Mouse (Mus musculus): ENCODE results near the gene Defb42.

Defb42 gene

GRCm38 (mm10) chr14:63046691-63047090 lies at the start of gene Defb42:
Defb42 (plus strand) TSS chr14:63046991.
- DNase-seq = no peak

- DNase-seq = no peak
Measured at GRCm38 (mm10) chr14:62997777-62998176, 49.0 kb upstream of the Defb42 start, which contains the start of gene Defb47. Defb47 (plus strand) TSS chr14:62998077.

GRCm38 (mm10) chr14:62998977-62999376 lies 47.8 kb upstream of the Defb42 start:
- no peak for DNase-seq

- DNase-seq = no peak
Measured at GRCm38 (mm10) chr14:63002588-63002987, 44.2 kb upstream of the Defb42 start.

- no peak for DNase-seq
Measured at GRCm38 (mm10) chr14:63011471-63011870, 35.3 kb upstream of the Defb42 start, which contains the start of gene Defb43. Defb43 (plus strand) TSS chr14:63011771.

- no peak for DNase-seq
Measured at GRCm38 (mm10) chr14:63013082-63013481, 33.7 kb upstream of the Defb42 start.

DNA sequence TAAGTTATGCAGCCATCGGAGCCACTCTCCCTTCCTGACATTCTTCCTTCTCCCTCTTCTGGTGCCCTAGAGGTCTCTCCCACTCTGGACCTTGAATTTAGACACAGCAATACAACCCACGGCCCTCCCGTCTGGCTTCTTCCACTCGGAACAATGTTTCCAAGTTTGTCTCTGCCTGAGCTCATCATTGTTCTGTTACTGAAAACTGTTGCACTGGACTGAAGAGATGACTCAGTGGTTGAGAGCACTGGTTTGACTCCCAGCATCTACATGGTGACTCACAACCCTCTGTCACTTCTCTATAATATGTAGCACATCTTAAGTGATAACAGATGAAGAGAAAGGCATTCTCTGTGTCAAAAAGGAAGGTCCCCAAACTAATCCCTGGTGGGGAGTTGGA lies 32.1 kb upstream of the Defb42 start:
- no peak for DNase-seq

DNA sequence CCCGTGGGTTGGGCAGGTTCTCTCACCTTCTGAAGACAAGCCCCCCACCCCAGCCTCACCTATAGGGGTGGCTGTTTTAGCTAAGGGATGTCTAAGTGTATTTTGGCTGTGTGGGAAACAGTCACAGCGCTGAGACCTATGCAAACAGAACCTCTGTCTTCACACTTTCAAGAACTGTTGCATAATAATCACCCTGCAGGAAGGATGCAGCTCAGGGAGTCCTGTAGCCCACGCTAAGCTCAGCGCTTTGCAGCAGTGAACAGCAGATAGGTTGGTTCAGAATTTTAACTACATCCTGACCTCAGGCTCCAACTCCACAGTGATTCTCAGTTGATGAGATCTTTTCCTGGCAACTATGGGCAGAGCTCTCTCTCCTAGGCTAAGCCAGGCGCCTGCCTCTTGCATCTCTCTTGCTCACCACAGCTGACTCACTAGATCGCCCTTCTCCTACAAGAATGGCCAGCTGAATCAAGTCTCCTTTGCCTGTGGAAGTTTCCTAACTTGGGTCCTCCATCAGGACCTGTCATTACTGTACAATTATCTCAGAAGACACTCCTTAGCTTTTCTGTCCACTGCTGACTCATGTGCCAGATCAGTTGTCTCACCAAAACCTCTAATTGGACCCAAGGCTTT lies 26.2 kb upstream of the Defb42 start:
- no peak for DNase-seq

DNA sequence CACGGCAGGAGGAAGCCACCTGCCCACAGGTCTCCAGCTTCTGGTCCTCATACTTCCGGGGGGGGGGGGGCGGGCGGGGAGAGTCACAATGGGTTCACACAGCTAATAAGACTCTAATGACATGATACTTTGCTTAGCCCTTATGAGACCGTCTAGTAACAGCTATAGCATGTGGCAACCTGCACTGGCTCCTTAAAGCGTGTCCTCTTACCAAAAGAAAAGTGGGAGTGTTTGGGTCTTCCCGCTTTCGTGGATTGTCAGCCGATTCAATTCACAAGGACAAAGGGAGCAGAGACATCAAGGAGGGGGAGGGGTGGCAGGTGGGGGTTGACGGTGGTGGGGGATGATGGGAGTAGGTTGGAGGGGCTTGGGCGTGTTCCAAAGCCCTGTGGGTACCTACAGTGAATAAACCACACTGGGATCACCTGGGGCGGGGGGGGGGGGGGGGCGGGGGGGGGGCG lies 3.1 kb downstream of the Defb42 start, which contains the start of gene Defb30:
TSS of gene Defb30 (minus strand) at position 51 of the 461 bp plus-strand sequence.
- no peak for DNase-seq

DNA sequence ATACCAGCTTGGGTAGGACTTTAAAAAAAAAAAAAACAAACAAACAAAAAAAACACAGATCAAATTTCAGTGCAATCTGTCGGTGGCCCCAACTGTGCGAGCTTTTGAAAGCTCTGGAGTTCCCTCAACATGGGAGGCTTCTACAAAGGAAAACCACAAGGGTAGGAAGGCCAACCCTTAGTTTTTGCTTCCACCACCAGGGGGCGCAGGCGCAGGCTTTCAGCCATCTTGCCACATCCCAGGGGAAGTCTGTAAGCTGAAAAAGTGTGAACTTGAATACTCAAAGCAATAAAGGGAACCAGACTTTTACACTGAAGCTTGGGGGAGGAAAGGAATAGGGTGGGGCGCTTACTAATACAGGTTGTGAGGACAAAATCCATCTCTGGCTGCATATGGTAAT lies 4.0 kb downstream of the Defb42 start:
- peak; percentile 30 to 84 for DNase-seq

DNA sequence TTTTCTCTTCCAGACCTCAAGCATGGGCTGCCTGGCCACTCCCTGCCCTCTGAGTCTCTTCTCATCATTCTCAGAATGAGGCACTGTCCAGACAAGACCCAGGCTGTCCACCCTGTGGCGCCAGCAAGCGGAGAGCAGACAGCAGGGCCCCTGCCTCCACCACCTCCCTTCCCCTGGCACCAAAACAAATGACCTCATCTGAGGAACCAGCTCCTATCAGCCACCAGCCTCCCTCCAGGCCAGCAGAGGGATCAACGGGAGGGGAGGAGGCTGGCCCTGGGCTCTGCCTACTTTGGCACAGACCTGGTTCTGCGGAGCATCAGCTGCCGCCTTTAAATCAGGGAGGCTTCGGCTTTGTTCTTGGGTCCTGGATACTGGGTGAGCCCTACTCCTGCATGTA lies 7.9 kb downstream of the Defb42 start:
- peak in 1 of 2 experiments; percentile 8 for DNase-seq

GRCm38 (mm10) chr14:63060361-63060760 lies 13.6 kb downstream of the Defb42 start:
- no peak for DNase-seq

DNA sequence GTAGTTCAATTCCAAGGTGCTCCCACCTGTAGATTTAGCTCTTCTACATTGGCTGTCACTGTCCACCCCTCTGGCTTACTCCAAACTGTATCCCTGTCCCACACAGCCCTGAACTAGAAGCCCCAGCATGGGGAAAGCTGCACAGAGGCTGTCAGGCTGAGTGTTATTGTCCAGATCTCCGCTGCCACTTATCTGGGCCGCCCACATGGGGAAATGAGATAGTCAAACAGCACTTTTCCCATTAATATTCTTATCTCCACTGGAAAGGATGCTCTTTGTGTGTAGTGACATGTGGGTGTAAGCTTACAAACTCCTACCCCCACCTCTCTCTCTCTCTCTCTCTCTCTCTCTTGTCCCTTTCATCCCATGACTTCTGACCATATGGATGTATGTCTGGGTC lies 15.4 kb downstream of the Defb42 start:
- DNase-seq = no peak

- peak; percentile 40 to 43 for DNase-seq
Measured at GRCm38 (mm10) chr14:63065391-63065790, 18.6 kb downstream of the Defb42 start.

DNA sequence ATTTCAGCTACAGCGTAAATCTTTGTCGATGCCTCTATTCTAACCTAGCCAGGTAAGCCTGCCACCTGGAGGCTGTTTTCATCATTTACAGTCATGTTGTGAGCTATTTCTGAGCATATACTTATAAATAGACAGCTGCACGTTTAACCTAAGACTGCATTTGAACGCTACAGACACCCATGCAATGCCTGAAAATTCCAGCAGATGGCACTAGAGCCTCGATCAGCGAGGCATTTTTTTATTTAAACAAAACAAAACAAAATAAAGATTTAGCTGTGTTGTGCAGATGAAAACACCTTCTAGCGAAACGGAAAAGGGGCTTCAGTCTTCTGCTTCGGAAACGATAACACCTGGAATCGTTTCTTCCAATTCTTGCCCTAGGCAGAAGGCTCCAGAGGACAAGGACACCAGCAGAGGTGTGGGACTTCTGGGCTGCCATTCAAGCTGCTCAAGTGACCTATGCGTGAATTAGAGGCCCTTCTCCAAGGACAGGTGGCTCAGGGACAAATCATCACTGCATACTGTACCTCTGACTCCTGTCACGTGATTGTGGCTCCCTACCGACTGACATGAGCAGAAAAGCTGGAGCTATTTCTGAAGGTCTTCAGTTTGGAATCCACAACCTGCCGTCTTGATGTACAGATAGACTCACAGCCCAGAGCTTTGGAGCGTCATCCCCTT lies 20.0 kb downstream of the Defb42 start:
- DNase-seq = peak; percentile 38 to 88

- DNase-seq = no peak
Measured at GRCm38 (mm10) chr14:63067708-63068107, 20.9 kb downstream of the Defb42 start.
